Mouse (Mus musculus) kidney, postnatal 0 days (tissue): ENCODE measurements around the gene Tmem131. TPM values are rescaled to one million over a fixed set of nuclear protein-coding genes. Genes with fewer than 3 reads are reported as not detected.

Source experiments
- ATAC-seq: fragments of 200-750 bp; cut with Nextera tagmentation; replicated peaks from 2 replicates; pipeline ENCODE4 v1.8.0; 2017; ENCODE audit warnings: low read depth, moderate number of reproducible peaks, moderate TSS enrichment, moderate library complexity; ENCODE audit not compliant: low FRiP score
- DNase-seq: peaks from one replicate; pipeline ENCODE4 v3.0.0-alpha.2; 2016; ENCODE audit warnings: low spot score
- H3K27ac ChIP-seq: fragments of 300-500 bp; sonication (generic); 2 replicates; pipeline ENCODE4 v1.5.1; 2014; ENCODE audit warnings: mild to moderate bottlenecking
- H3K27me3 ChIP-seq: fragments of 300-500 bp; sonication (generic); 2 replicates; pipeline ENCODE4 v1.6.1; 2014; ENCODE audit warnings: low read length, mixed read lengths; ENCODE audit not compliant: insufficient read depth
- H3K36me3 ChIP-seq: fragments of 300-500 bp; sonication (generic); 2 replicates; pipeline ENCODE4 v1.6.1; 2014; ENCODE audit warnings: low read length, mixed read lengths; ENCODE audit not compliant: insufficient read depth
- H3K4me1 ChIP-seq: fragments of 300-500 bp; sonication (generic); replicated peaks from 2 replicates; pipeline ENCODE4 v1.6.1; 2014; ENCODE audit warnings: antibody characterized with exemption, low read length, mixed read lengths; ENCODE audit not compliant: insufficient read depth
- H3K4me2 ChIP-seq: fragments of 300-500 bp; sonication (generic); 2 replicates; pipeline ENCODE4 v1.6.1; 2014; ENCODE audit warnings: mild to moderate bottlenecking, low read length, moderate library complexity, mixed read lengths
- H3K4me3 ChIP-seq: fragments of 300-500 bp; sonication (generic); replicated peaks from 2 replicates; pipeline ENCODE4 v1.5.1; 2014; ENCODE audit warnings: low read depth, low read length
- H3K9ac ChIP-seq: fragments of 300-500 bp; sonication (generic); 2 replicates; pipeline ENCODE4 v1.6.1; 2014; ENCODE audit warnings: low read depth, low read length
- H3K9me3 ChIP-seq: fragments of 300-500 bp; sonication (generic); replicated peaks from 2 replicates; pipeline ENCODE4 v1.6.1; 2016; ENCODE audit warnings: low read length, inconsistent platforms, mixed read lengths
- CTCF ChIP-seq: IDR thresholded peaks from 2 replicates; pipeline ENCODE4 v1.5.1; 2016; ENCODE audit warnings: antibody characterized with exemption, low read depth, mild to moderate bottlenecking, moderate library complexity
- WGBS: fragments of 180-500 bp; shearing (Covaris S2); extraction: QIAGEN DNeasy Blood & Tissue Kit; methylation state at CpG from one replicate; pipeline ENCODE4 v1.1.7; 2014; 5-methylcytosine and 5-hydroxymethylcytosine counted together
- polyA plus RNA-seq: library from polyadenylated mRNA; unstranded; fragments of >200 nt; fragmentation: Nextera tagmentation; extraction: Ambion mirVana; gene quantifications from 2 replicates; pipeline ENCODE4 v1.2.1, GENCODE M21; 2015

The Tmem131 gene
- polyA plus RNA-seq, 1 experiment from 2014 or later = 9.0 TPM

GRCm38 (mm10) chr1:36758553-36758952, 184.9 kb downstream of the Tmem131 start:
- Histone ChIP-seq H3K36me3 (no peaks in the 10 kb centered on the region), H3K27me3 (no peaks in the 10 kb centered on the region), H3K27ac (no peak overlapping the region), H3K4me1 (no peaks in the 10 kb centered on the region), H3K9ac (no peak overlapping the region), H3K4me2 (no peak overlapping the region), H3K9me3 (no peaks in the 10 kb centered on the region), H3K4me3 (no peak overlapping the region)
- TF ChIP-seq CTCF = no peak
- DNase-seq (no peak), ATAC-seq (no peak)
- 90% methylated on average over 9 of the region's 9 CpGs for WGBS

- H3K9me3 ChIP-seq = no peaks in the 10 kb centered on the region
- no peak for TF ChIP-seq CTCF
- no peaks in the 10 kb centered on the region for H3K27me3 ChIP-seq
- DNase-seq (no peak), ATAC-seq (no peak)
- H3K4me2 ChIP-seq = no peak overlapping the region
- H3K4me1 ChIP-seq = no peaks in the 10 kb centered on the region
- no peak overlapping the region for H3K27ac ChIP-seq
- WGBS = 82% methylated on average over 6 of the region's 6 CpGs
- H3K9ac ChIP-seq = no peak overlapping the region
- H3K4me3 ChIP-seq = no peak overlapping the region
- no peaks in the 10 kb centered on the region for H3K36me3 ChIP-seq
Observed at GRCm38 (mm10) chr1:36753932-36754675, 189.4 kb downstream of the Tmem131 start.

- Histone ChIP-seq H3K4me1 (no peaks in the 10 kb centered on the region), H3K27me3 (no peaks in the 10 kb centered on the region), H3K4me2 (no peak overlapping the region), H3K9me3 (no peaks in the 10 kb centered on the region), H3K4me3 (no peak overlapping the region), H3K27ac (no peak overlapping the region), H3K9ac (no peak overlapping the region), H3K36me3 (no peaks in the 10 kb centered on the region)
- ATAC-seq = no peak
- WGBS = 46% methylated on average over 15 of the region's 15 CpGs
- DNase-seq = peak; percentile 19
- TF ChIP-seq CTCF = peak; percentile 67
Observed at GRCm38 (mm10) chr1:36746452-36746851, 197.0 kb downstream of the Tmem131 start.

GRCm38 (mm10) chr1:36745661-36746060, 197.8 kb downstream of the Tmem131 start:
- Histone ChIP-seq H3K4me2 (no peak overlapping the region), H3K9ac (no peak overlapping the region), H3K36me3 (no peaks in the 10 kb centered on the region), H3K9me3 (no peaks in the 10 kb centered on the region), H3K27me3 (no peaks in the 10 kb centered on the region), H3K27ac (no peak overlapping the region), H3K4me3 (no peak overlapping the region), H3K4me1 (no peaks in the 10 kb centered on the region)
- ATAC-seq = no peak
- WGBS = 75% methylated on average over 4 of the region's 4 CpGs
- no peak for TF ChIP-seq CTCF
- DNase-seq = no peak

- no peaks in the 10 kb centered on the region for H3K27me3 ChIP-seq
- peak; percentile 72 for DNase-seq
- no peaks in the 10 kb centered on the region for H3K9me3 ChIP-seq
- no peak overlapping the region for H3K27ac ChIP-seq
- no peak overlapping the region for H3K4me3 ChIP-seq
- H3K4me2 ChIP-seq = peak overlapping the region; percentile 30
- WGBS = 24% methylated on average over 17 of the region's 17 CpGs
- no peaks in the 10 kb centered on the region for H3K36me3 ChIP-seq
- no peak overlapping the region for H3K9ac ChIP-seq
- TF ChIP-seq CTCF = peak; percentile 82
- H3K4me1 ChIP-seq = no peaks in the 10 kb centered on the region
- ATAC-seq = peak; percentile 25; the same call in 1 of the 2 replicates
Observed at GRCm38 (mm10) chr1:36744268-36744944, 199.1 kb downstream of the Tmem131 start.

GRCm38 (mm10) chr1:36743046-36743445, 200.4 kb downstream of the Tmem131 start:
- H3K4me1 ChIP-seq = no peaks in the 10 kb centered on the region
- DNase-seq = no peak
- H3K27me3 ChIP-seq = no peaks in the 10 kb centered on the region
- ATAC-seq = no peak
- no peak overlapping the region for H3K4me2 ChIP-seq
- H3K4me3 ChIP-seq = no peak overlapping the region
- TF ChIP-seq CTCF = no peak
- H3K9me3 ChIP-seq = no peaks in the 10 kb centered on the region
- WGBS = 75% methylated on average over 9 of the region's 9 CpGs
- no peaks in the 10 kb centered on the region for H3K36me3 ChIP-seq
- H3K9ac ChIP-seq = no peak overlapping the region
- H3K27ac ChIP-seq = no peak overlapping the region

Other genes starting within 250 kb of the Tmem131 start
- gene 4933424G06Rik, start 233.5 kb downstream of the Tmem131 start, polyA plus RNA-seq = 0.11 TPM in 1 of 2 replicates, not detected in the other
- 77.8 and 92.8 TPM in 2 replicates for gene Actr1b, start 229.2 kb downstream of the Tmem131 start, polyA plus RNA-seq
- gene Zap70, start 181.9 kb downstream of the Tmem131 start, polyA plus RNA-seq = 0.17 and 0.51 TPM in 2 replicates
- 0.15 and 0.24 TPM in 2 replicates for gene Vwa3b, start 82.9 kb upstream of the Tmem131 start, polyA plus RNA-seq